Mouse (Mus musculus) small intestine, adult 2 months (tissue): Measurements from ENCODE around the gene Olfr317.

ENCODE experiments used
- CTCF ChIP-seq: fragments of 200-500 bp; IDR thresholded peaks from 2 replicates; pipeline ENCODE4 v1.5.1; 2012; ENCODE audit warnings: low read depth, mild to moderate bottlenecking, control low read depth, inconsistent platforms, low read length, moderate library complexity, mixed read lengths; ENCODE audit not compliant: insufficient replicate concordance, insufficient read length; ENCODE audit errors: extremely low read depth
- POLR2A ChIP-seq: fragments of 200-500 bp; IDR thresholded peaks from 2 replicates; pipeline ENCODE4 v1.6.1; 2012; ENCODE audit warnings: low read depth, mild to moderate bottlenecking, control low read depth, inconsistent platforms, low read length, moderate library complexity

GRCm38 (mm10) chr11:58723914-58724313, 15.1 kb downstream of the Olfr317 start, which contains the start of gene Olfr318:
- TF ChIP-seq CTCF (no peak), POLR2A (no peak)
